Mouse (Mus musculus) B cell, adult 67 days (primary cell): Measurements from ENCODE around the gene Slc17a7. TPM values are rescaled to one million over a fixed set of nuclear protein-coding genes. Genes with fewer than 3 reads are reported as not detected.

Experiments used
- total RNA-seq, 2 experiments: library from RNA; stranded (reverse); gene quantifications; 4 replicates each; pipeline ENCODE4 v1.2.4; 2023

The Slc17a7 gene
- total RNA-seq: not detected

DNA sequence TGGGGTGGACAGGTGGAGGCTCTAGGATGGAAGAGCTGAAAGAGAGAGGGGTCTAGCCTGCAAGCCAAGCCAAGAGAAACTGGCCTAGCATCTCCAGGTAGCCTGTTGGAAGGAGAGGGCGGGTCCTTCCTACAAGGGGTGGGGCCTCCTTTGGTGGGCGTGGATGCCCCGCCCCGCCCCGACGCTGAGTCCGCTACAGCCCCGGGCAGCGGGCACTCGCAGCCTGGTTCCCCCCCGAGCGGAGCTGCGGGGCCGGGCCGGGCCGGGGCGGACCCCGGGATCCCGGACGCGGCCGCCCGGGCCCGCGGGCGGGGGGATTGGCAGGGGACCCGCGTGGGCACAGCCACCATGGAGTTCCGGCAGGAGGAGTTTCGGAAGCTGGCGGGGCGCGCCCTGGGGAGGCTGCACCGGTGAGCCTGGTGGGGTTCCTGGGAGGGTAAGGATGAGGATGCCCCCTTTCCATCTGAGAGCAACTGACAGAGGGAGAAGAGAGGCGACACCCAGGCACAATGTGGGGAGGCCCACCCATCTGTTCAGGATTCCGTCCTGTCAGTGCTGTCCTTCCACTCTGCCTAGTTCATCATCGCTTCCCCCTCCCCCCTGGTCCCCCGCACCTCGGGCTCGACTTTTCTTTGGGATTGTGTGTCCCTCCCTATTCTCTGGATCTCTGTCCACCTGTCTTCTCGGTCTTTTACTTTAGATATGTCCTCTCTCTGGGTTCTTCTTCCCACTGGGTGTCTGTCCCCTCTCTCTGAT lies at the start of gene Slc17a7:
Gene Slc17a7, plus strand, starts transcription at position 215 of the 756 bp plus-strand sequence.

GRCm38 (mm10) chr7:45124224-45125143 lies 39.3 kb upstream of the Slc17a7 start, which contains the start of gene Rps11:
Rps11 (minus strand) TSS chr7:45124439.

GRCm38 (mm10) chr7:45128624-45129246 lies 35.0 kb upstream of the Slc17a7 start, which contains the start of gene Rpl13a:
Rpl13a (minus strand) TSS chr7:45128761.

DNA sequence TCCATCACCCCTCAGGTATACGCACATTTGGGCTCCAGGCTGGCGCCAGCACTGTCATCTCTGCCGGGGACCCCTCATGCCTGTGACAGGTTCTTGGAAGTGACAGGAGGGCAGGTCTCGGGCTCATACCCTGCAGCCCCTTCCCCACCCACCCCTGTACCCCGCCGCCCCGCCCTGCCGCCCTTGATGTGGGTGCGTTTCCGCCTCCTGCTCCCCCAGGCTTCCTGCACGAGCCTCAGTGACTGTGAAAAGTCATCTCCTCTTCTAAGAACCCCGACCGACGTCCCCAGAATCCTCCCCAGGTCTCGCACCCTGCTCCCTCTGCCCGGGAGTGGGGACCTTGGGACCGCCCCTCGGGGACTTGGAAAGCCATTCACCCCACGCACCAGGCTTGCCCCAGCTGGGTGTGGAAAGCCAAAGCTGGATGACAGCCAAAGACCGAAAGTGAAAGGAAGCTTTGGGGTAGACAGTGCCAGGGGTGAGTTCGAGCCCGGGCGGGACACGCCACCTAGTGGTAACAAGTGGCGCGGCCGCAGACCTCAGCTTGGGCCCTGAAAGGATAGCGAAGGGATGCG lies 27.7 kb upstream of the Slc17a7 start, which contains the start of the genes Gm45713 and Flt3l:
Gene Gm45713, minus strand, starts transcription at position 239 of the 575 bp plus-strand sequence.
Gene Flt3l, minus strand, starts transcription at position 440 of the 575 bp plus-strand sequence.

GRCm38 (mm10) chr7:45154096-45154992 lies 9.4 kb upstream of the Slc17a7 start, which contains the start of the genes Pih1d1 and Aldh16a1:
Pih1d1 (plus strand) TSS chr7:45154303.
Aldh16a1 (minus strand) TSS chr7:45154584.

GRCm38 (mm10) chr7:45179469-45179868 lies 15.7 kb downstream of the Slc17a7 start, which contains the start of gene Gfy:
Gfy (minus strand) TSS chr7:45179569.

GRCm38 (mm10) chr7:45180896-45181477 lies 17.2 kb downstream of the Slc17a7 start, which contains the start of gene Pth2:
Pth2 (plus strand) TSS chr7:45180995.

DNA sequence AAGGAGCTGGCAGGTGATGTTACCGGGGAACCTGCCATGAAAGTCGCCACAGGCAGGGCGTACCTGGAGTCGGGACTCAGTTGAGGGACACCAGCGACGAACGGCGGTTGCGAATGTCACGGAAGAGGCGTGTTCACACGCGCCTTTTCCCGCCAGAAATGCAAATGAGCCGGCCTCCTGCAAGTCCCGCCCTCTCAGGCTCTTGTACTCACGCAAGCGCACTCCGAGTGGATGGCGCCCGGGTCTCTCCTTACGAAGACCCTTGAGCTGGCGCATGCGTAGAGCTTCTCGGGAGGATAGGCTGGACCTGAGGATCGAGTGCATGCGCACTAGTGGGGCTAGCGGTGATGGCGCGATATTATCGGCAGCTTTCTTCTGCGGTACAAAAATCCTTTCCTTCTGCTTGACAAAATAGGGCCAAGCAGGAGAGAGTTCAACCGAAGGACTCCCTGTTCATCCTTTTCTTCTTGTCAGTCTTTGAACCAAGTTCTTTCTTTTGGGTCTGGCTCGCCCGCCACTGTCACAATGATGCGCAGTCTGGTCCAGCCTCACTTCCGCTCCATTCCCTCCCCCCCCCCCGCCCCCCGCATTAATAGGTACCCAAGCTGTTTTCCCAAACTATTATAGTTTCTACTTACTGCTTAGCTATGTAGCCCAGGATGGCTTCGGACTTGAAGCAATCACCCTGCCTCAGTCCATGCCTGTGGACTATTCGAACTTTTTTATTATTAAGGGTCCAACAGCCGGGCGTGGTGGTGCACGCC lies 40.8 kb downstream of the Slc17a7 start, which contains the start of gene Ccdc155:
Gene Ccdc155, minus strand, starts transcription at position 513 of the 764 bp plus-strand sequence.

GRCm38 (mm10) chr7:45211851-45212251 lies 48.1 kb downstream of the Slc17a7 start, which contains the start of gene Dkkl1:
Dkkl1 (minus strand) TSS chr7:45212147.

GRCm38 (mm10) chr7:45215673-45216441 lies 52.1 kb downstream of the Slc17a7 start, which contains the start of gene Tead2:
Tead2 (plus strand) TSS chr7:45215753.

Other genes with a start within 250 kb of the Slc17a7 start
- gene Ap2a1, start 234.5 kb upstream of the Slc17a7 start, total RNA-seq: 100 to 1,000 TPM in 1 of 2 experiments, 10 to 100 TPM in 1; 92.5 to 101 TPM
- gene Tsks, start 220.7 kb upstream of the Slc17a7 start, total RNA-seq: not detected
- not detected for gene Cpt1c, start 189.1 kb upstream of the Slc17a7 start, total RNA-seq
- gene Prmt1, start 177.4 kb upstream of the Slc17a7 start, total RNA-seq: 100 to 1,000 TPM; 154 to 155 TPM
- gene Irf3, start 166.3 kb upstream of the Slc17a7 start, total RNA-seq: 100 to 1,000 TPM; 195 TPM
- gene Bcl2l12, start 165.2 kb upstream of the Slc17a7 start, total RNA-seq: 10 to 100 TPM; 35.3 to 36.9 TPM
- 100 to 1,000 TPM; 100 to 104 TPM for gene Scaf1, start 147.6 kb upstream of the Slc17a7 start, total RNA-seq
- 10 to 100 TPM; 20.1 to 20.2 TPM for gene Rras, start 146.0 kb upstream of the Slc17a7 start, total RNA-seq
- gene Prr12, start 111.1 kb upstream of the Slc17a7 start, total RNA-seq: 10 to 100 TPM; 77.6 to 78.0 TPM
- 10 to 100 TPM; 65.6 to 78.2 TPM for gene Nosip, start 101.5 kb upstream of the Slc17a7 start, total RNA-seq
- gene Prrg2, start 101.3 kb upstream of the Slc17a7 start, total RNA-seq: 1 to 10 TPM; 2.9 to 3.9 TPM
- 1 to 10 TPM; 3.6 to 6.8 TPM for gene Rcn3, start 71.7 kb upstream of the Slc17a7 start, total RNA-seq
- gene Fcgrt, start 60.1 kb upstream of the Slc17a7 start, total RNA-seq: 10 to 100 TPM; 29.9 to 39.6 TPM
- 1,000 to 10,000 TPM; 2,440 to 2,508 TPM for gene Rps11, start 39.5 kb upstream of the Slc17a7 start, total RNA-seq
- gene Rpl13a, start 35.2 kb upstream of the Slc17a7 start, total RNA-seq: 1,000 to 10,000 TPM; 4,339 to 4,395 TPM
- not detected for gene Gm45713, start 27.7 kb upstream of the Slc17a7 start, total RNA-seq
- gene Flt3l, start 27.5 kb upstream of the Slc17a7 start, total RNA-seq: 10 to 100 TPM; 77.8 to 83.8 TPM
- 10 to 100 TPM; 40.5 to 51.7 TPM for gene Pih1d1, start 9.6 kb upstream of the Slc17a7 start, total RNA-seq
- 100 to 1,000 TPM; 128 to 137 TPM for gene Aldh16a1, start 9.4 kb upstream of the Slc17a7 start, total RNA-seq
- gene Gfy, start 15.6 kb downstream of the Slc17a7 start, total RNA-seq: not detected
- gene Pth2, start 17.0 kb downstream of the Slc17a7 start, total RNA-seq: not detected
- 1 to 10 TPM in 1 of 2 experiments, under 1 TPM in 1; 0.46 to 1.1 TPM for gene Ccdc155, start 40.9 kb downstream of the Slc17a7 start, total RNA-seq
- gene Dkkl1, start 48.2 kb downstream of the Slc17a7 start, total RNA-seq: 1 to 10 TPM in 1 of 2 experiments, under 1 TPM in 1; 0.83 to 2.3 TPM
- not detected for gene Tead2, start 51.8 kb downstream of the Slc17a7 start, total RNA-seq
- gene Cd37, start 75.2 kb downstream of the Slc17a7 start, total RNA-seq: 1,000 to 10,000 TPM; 1,836 to 1,886 TPM
- not detected for gene Slc6a16, start 77.1 kb downstream of the Slc17a7 start, total RNA-seq
- 1 to 10 TPM; 1.1 to 1.9 TPM for gene Slc6a21, start 113.6 kb downstream of the Slc17a7 start, total RNA-seq
- 10 to 100 TPM in 1 of 2 experiments, 1 to 10 TPM in 1; 8.6 to 16.3 TPM for gene Trpm4, start 169.8 kb downstream of the Slc17a7 start, total RNA-seq
- not detected for gene Hrc, start 171.3 kb downstream of the Slc17a7 start, total RNA-seq
- gene Ppfia3, start 203.1 kb downstream of the Slc17a7 start, total RNA-seq: under 1 TPM in 1 of 2 experiments, not detected in 1; 0.17 TPM
- gene Lin7b, start 206.6 kb downstream of the Slc17a7 start, total RNA-seq: 1 to 10 TPM; 1.2 to 1.5 TPM
- gene Snrnp70, start 231.8 kb downstream of the Slc17a7 start, total RNA-seq: 100 to 1,000 TPM; 614 to 615 TPM
- not detected for gene Kcna7, start 241.7 kb downstream of the Slc17a7 start, total RNA-seq
- gene Ntf5, start 249.7 kb downstream of the Slc17a7 start, total RNA-seq: not detected